Mouse (Mus musculus) ES-E14 (cell line): ENCODE measurements at regions not wholly inside any gene's neighbourhood (a gene's known extent, or its start where the extent isn't known, plus 50 kb on each side); places are given as distances from the start of the nearest gene placed in this dataset.
"Not testable (repeated sequence)": the region's sequence is repeated elsewhere in the genome, so short reads cannot be mapped to it uniquely, and the experiment has no call there.

Source experiments
- DNase-seq: peaks from one replicate; pipeline ENCODE4 v3.0.0-alpha.2; 2013; ENCODE audit warnings: low read depth, low spot score
- H3K27ac ChIP-seq: 2 replicates; pipeline ENCODE4 v1.5.1; 2012; ENCODE audit warnings: low read depth, mild to moderate bottlenecking, low read length, moderate library complexity, mixed read lengths; ENCODE audit not compliant: poor library complexity, insufficient read depth, severe bottlenecking
- H3K36me3 ChIP-seq: 2 replicates; pipeline ENCODE4 v1.6.1; 2012; ENCODE audit warnings: mild to moderate bottlenecking, low read length, moderate library complexity, mixed read lengths; ENCODE audit not compliant: control insufficient read depth, poor library complexity, insufficient read depth, severe bottlenecking
- H3K4me1 ChIP-seq, 2 experiments: fragments of 150-350 bp in 1 of 2; sonication (generic) in 1 of 2; 2 replicates each; pipeline ENCODE4 v1.6.1; 2012; ENCODE audit warnings: low read length in 2 of 2, mild to moderate bottlenecking in 1 of 2, mixed read lengths in 1 of 2; ENCODE audit not compliant: control insufficient read depth in 2 of 2, insufficient read depth in 2 of 2, poor library complexity in 1 of 2
- H3K4me3 ChIP-seq, 2 experiments: fragments of 150-350 bp in 1 of 2; sonication (generic) in 1 of 2; 2 replicates each; pipeline ENCODE4 v1.5.1; 2012; ENCODE audit warnings: low read length in 2 of 2, low read depth in 1 of 2, mild to moderate bottlenecking in 1 of 2, mixed read lengths in 1 of 2; ENCODE audit not compliant: insufficient read depth in 1 of 2, poor library complexity in 1 of 2, severe bottlenecking in 1 of 2
- H3K9ac ChIP-seq: 2 replicates; pipeline ENCODE4 v1.6.1; 2012; ENCODE audit warnings: low read depth, mild to moderate bottlenecking, low read length, mixed read lengths; ENCODE audit not compliant: poor library complexity, insufficient read depth, severe bottlenecking
- H3K9me3 ChIP-seq: fragments of 150-350 bp; sonication (generic); 2 replicates; pipeline ENCODE4 v1.6.1; 2012; ENCODE audit warnings: low read depth, mild to moderate bottlenecking, low read length; ENCODE audit not compliant: control insufficient read depth, insufficient read depth
- CHD2 ChIP-seq: IDR thresholded peaks from 2 replicates; pipeline ENCODE4 v1.6.1; 2014; ENCODE audit warnings: mild to moderate bottlenecking, low read depth, low read length, inconsistent platforms
- HCFC1 ChIP-seq: IDR thresholded peaks from 2 replicates; pipeline ENCODE4 v1.6.1; 2012; ENCODE audit warnings: low read length, inconsistent platforms, borderline replicate concordance; ENCODE audit not compliant: insufficient read depth
- MAFK ChIP-seq: IDR thresholded peaks from 2 replicates; pipeline ENCODE4 v1.6.1; 2014; ENCODE audit warnings: mild to moderate bottlenecking, low read depth, low read length, inconsistent platforms; ENCODE audit not compliant: insufficient read depth
- ZC3H11A ChIP-seq: IDR thresholded peaks from 2 replicates; pipeline ENCODE4 v1.6.1; 2012; ENCODE audit warnings: low read depth, mild to moderate bottlenecking, inconsistent platforms, low read length, borderline replicate concordance
- ZNF384 ChIP-seq: IDR thresholded peaks from 2 replicates; pipeline ENCODE4 v1.6.1; 2012; ENCODE audit warnings: low read depth, low read length, inconsistent platforms
- in situ Hi-C, 2 experiments: fragments of 600-800 bp; cut with MboI; formaldehyde crosslinking; loops; one replicate each; pipeline ENCODE4 v1.15.1; 2025; ENCODE audit warnings: low sequenced_read_pairs in 2 of 2, inconsistent platforms in 1 of 2; ENCODE audit not compliant: unreplicated experiment in 2 of 2

- H3K9me3 ChIP-seq, result peaks cover 6% of the 10 kb centered on the region
- no peak for TF ChIP-seq ZC3H11A
- TF ChIP-seq HCFC1, result no peak
- TF ChIP-seq ZNF384, result no peak
- no peak for TF ChIP-seq CHD2
- TF ChIP-seq MAFK, result no peak
- in situ Hi-C loops, result loop anchor here in 1 of 2 experiments (25.0 kb wide), 2 partner anchors 1705 to 1980 kb away; partner anchors contain the start of gene Zfp991
- H3K9ac ChIP-seq, result peak overlapping the region; percentile 49
- peak overlapping the region; percentile 44 to 47 for H3K4me3 ChIP-seq
- peak overlapping the region; percentile 64 for H3K27ac ChIP-seq
- H3K36me3 ChIP-seq, result peaks cover 3% of the 10 kb centered on the region; the same call in 1 of the 2 replicates
- H3K4me1 ChIP-seq, result 0 out of 4 replicates have a peak, but pooled peaks cover 0 to 1% of the 10 kb centered on the region in 2 experiments
- DNase-seq, result peak; percentile 97
Observed at GRCm38 (mm10) chr4:145431910-145432765, 78.4 kb upstream of the Zfp990 start.

- H3K4me1 ChIP-seq, H3K4me3 ChIP-seq, in situ Hi-C loops, H3K36me3 ChIP-seq, H3K9ac ChIP-seq, H3K27ac ChIP-seq, H3K9me3 ChIP-seq, DNase-seq: not testable (repeated sequence)
Observed at GRCm38 (mm10) chr4:145417837-145418236, 92.7 kb upstream of the Zfp990 start.

GRCm38 (mm10) chr4:145411141-145411540 lies 96.2 kb upstream of the Tnfrsf8 start:
- in situ Hi-C loops, result no loop called here
- DNase-seq, result no peak
- peaks cover 0 to 3% of the 10 kb centered on the region in 2 experiments; a peak in 2 of 4 replicates for H3K4me1 ChIP-seq
- no peak overlapping the region; the same call in 1 of the 2 replicates for H3K9ac ChIP-seq
- no peaks in the 10 kb centered on the region for H3K9me3 ChIP-seq
- H3K36me3 ChIP-seq, result no peaks in the 10 kb centered on the region; the same call in 1 of the 2 replicates
- peak overlapping the region; percentile 0 to 45; a peak in 3 of 4 replicates for H3K4me3 ChIP-seq
- H3K27ac ChIP-seq, result no peak overlapping the region
- TF ChIP-seq ZC3H11A (no peak), HCFC1 (no peak), CHD2 (no peak), ZNF384 (no peak), MAFK (no peak)

- no peak for TF ChIP-seq ZC3H11A
- TF ChIP-seq HCFC1, result no peak
- no peak for TF ChIP-seq MAFK
- TF ChIP-seq CHD2, result no peak
- TF ChIP-seq ZNF384, result no peak
- Histone ChIP-seq H3K4me1 (peaks cover 0 to 3% of the 10 kb centered on the region in 2 experiments; a peak in 2 of 4 replicates), H3K36me3 (no peaks in the 10 kb centered on the region; the same call in 1 of the 2 replicates), H3K9ac (peak overlapping the region; percentile 62), H3K9me3 (no peaks in the 10 kb centered on the region), H3K4me3 (peak overlapping the region; percentile 45 to 53), H3K27ac (peak overlapping the region; percentile 63; the same call in 1 of the 2 replicates)
- DNase-seq, result no peak
- in situ Hi-C loops, result no loop called here
Observed at GRCm38 (mm10) chr4:145409796-145410475, 95.0 kb upstream of the Tnfrsf8 start.

- H3K36me3 ChIP-seq, in situ Hi-C loops, H3K4me3 ChIP-seq, H3K9ac ChIP-seq, H3K4me1 ChIP-seq, DNase-seq, H3K9me3 ChIP-seq, H3K27ac ChIP-seq: not testable (repeated sequence)
Observed at GRCm38 (mm10) chr4:145406050-145406449, 91.1 kb upstream of the Tnfrsf8 start.

GRCm38 (mm10) chr4:145404230-145404629 lies 89.3 kb upstream of the Tnfrsf8 start:
- in situ Hi-C loops, result loop anchor here (5.0 kb wide), 1 partner anchor 173 kb away; no protein-coding TSS in a partner anchor
- not testable (repeated sequence) for H3K4me1 ChIP-seq, H3K36me3 ChIP-seq, DNase-seq, H3K4me3 ChIP-seq, H3K9ac ChIP-seq, H3K9me3 ChIP-seq, H3K27ac ChIP-seq
